Mouse (Mus musculus): Measurements from ENCODE around the gene Tenm3. TPM values are rescaled to one million over a fixed set of nuclear protein-coding genes. Genes with fewer than 3 reads are reported as not detected.
A peak's percentile ranks its signal among the peaks of the same experiment; 100 is the strongest.

Tenm3 gene
- polyA plus RNA-seq, 1 experiment from 2014 or later = 48.6 TPM

DNA sequence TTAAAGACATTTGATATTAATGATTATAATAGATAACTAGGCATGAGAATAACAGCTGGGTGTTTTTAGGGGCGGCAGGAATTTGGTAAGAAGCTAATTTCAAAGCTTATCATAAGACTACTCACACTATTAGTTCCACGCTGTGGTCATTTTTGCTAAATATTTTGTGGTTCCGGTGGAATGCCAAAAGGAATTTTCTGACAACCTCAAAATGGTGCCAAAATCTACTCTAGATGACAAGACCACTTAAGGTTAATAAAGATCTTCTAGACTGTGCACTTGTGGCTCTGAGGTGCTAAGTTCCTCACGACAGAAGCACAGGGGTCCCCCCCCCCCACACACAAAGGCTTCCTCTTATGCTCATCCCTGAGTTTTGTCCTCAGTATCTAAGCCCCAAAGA, 21.5 kb downstream of the Tenm3 start:
- no peaks in the 10 kb centered on the region for H3K9me3 ChIP-seq (ENCODE audit: control insufficient read depth, low read length)
- ATAC-seq (ENCODE audit: low read depth) (no peak), DNase-seq (ENCODE audit: low spot score) (no peak)
- 0 out of 2 replicates have a peak, but pooled peaks cover 4% of the 10 kb centered on the region for H3K4me1 ChIP-seq (ENCODE audit: control insufficient read depth, insufficient read depth, low read length)
- H3K4me2 ChIP-seq (ENCODE audit: low read depth, low read length) = no peak overlapping the region
- 61% methylated on average over 4 of the region's 4 CpGs for WGBS
- no peak overlapping the region for H3K4me3 ChIP-seq (ENCODE audit: low read depth, low read length)
- no peak overlapping the region for H3K9ac ChIP-seq (ENCODE audit: low read depth, low read length)
- no peaks in the 10 kb centered on the region for H3K27me3 ChIP-seq (replicated peaks; ENCODE audit: control insufficient read depth, insufficient read depth, low read length)
- no peak overlapping the region for H3K27ac ChIP-seq (replicated peaks; ENCODE audit: low read depth, low read length)
- no peaks in the 10 kb centered on the region for H3K36me3 ChIP-seq (ENCODE audit: control insufficient read depth, insufficient read depth, low read length)

DNA sequence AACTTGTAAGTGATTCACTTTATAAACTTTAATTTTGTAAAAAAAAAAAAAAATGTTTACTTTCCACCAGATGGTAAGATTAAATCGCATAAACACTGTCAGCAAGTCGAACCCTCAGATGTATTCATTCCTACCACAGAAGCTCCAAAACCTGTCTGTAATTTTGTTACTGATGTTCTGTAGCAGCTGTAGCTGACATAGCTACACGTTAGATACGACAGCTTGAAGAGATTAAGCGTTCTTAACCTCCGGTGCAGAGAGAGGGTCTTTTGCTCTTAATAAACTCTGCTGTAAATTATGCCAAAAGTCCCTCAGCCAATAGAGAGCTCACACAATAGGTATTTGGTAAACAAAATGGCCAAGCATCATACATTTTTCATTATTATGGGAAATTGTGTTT, 23.8 kb downstream of the Tenm3 start:
- Histone ChIP-seq H3K36me3 (ENCODE audit: control insufficient read depth, insufficient read depth, low read length) (no peaks in the 10 kb centered on the region), H3K27me3 (replicated peaks; ENCODE audit: control insufficient read depth, insufficient read depth, low read length) (no peaks in the 10 kb centered on the region), H3K27ac (replicated peaks; ENCODE audit: low read depth, low read length) (no peak overlapping the region), H3K4me1 (ENCODE audit: control insufficient read depth, insufficient read depth, low read length) (0 out of 2 replicates have a peak, but pooled peaks cover 4% of the 10 kb centered on the region), H3K4me3 (ENCODE audit: low read depth, low read length) (no peak overlapping the region), H3K9ac (ENCODE audit: low read depth, low read length) (no peak overlapping the region), H3K4me2 (ENCODE audit: low read depth, low read length) (peak overlapping the region; percentile 25; the same call in 1 of the 2 replicates), H3K9me3 (ENCODE audit: control insufficient read depth, low read length) (no peaks in the 10 kb centered on the region)
- no peak for ATAC-seq (ENCODE audit: low read depth)
- 15% methylated on average over 6 of the region's 6 CpGs for WGBS
- DNase-seq (ENCODE audit: low spot score) = peak; percentile 70

DNA sequence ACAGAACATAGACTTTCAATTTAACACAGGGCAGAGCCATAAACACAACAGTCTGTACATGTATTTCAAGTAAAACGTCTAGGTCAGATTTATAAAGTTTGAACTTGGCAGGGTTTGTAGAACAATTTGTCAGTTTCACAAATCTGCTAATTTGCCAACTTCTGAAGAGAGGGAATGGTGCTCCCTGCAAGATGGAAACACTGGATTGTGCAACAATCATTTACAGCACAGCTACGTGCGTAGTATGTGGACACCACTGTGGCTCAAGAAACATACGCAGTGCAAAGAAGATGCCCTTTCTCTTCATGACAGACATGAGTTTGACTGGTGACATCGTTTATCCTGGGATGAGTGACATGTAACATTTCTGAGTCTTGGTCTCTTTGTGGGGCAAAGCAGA, 24.4 kb downstream of the Tenm3 start:
- ATAC-seq (ENCODE audit: low read depth) = no peak
- peak overlapping the region; percentile 25 for H3K4me2 ChIP-seq (ENCODE audit: low read depth, low read length)
- no peaks in the 10 kb centered on the region for H3K36me3 ChIP-seq (ENCODE audit: control insufficient read depth, insufficient read depth, low read length)
- WGBS = 35% methylated on average over 5 of the region's 5 CpGs
- H3K4me3 ChIP-seq (ENCODE audit: low read depth, low read length) = no peak overlapping the region
- no peaks in the 10 kb centered on the region for H3K27me3 ChIP-seq (replicated peaks; ENCODE audit: control insufficient read depth, insufficient read depth, low read length)
- no peak overlapping the region for H3K27ac ChIP-seq (replicated peaks; ENCODE audit: low read depth, low read length)
- H3K4me1 ChIP-seq (ENCODE audit: control insufficient read depth, insufficient read depth, low read length) = 0 out of 2 replicates have a peak, but pooled peaks cover 4% of the 10 kb centered on the region
- no peak for DNase-seq (ENCODE audit: low spot score)
- H3K9me3 ChIP-seq (ENCODE audit: control insufficient read depth, low read length) = no peaks in the 10 kb centered on the region
- no peak overlapping the region for H3K9ac ChIP-seq (ENCODE audit: low read depth, low read length)

DNA sequence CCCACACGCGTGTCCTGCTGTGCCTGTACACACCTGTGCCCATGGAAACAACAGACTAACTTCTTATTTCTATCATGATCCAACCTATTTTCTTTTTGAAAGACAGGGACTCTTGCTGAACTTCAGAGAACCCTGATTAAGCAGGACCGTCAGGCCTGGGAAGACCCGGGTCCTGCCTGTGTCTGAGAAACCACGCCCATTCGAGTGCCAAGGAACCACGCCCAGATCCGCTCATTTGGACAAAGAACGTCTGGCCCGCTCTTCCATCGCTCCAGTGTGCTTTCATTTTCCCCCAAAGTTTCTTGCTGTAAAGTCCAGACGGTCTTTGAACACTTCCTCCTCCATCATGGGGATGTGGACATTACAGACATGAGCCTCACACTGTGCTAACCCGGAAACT, 26.8 kb downstream of the Tenm3 start:
- Histone ChIP-seq H3K9ac (ENCODE audit: low read depth, low read length) (no peak overlapping the region), H3K27ac (replicated peaks; ENCODE audit: low read depth, low read length) (no peak overlapping the region), H3K4me2 (ENCODE audit: low read depth, low read length) (no peak overlapping the region), H3K27me3 (replicated peaks; ENCODE audit: control insufficient read depth, insufficient read depth, low read length) (no peaks in the 10 kb centered on the region), H3K36me3 (ENCODE audit: control insufficient read depth, insufficient read depth, low read length) (no peaks in the 10 kb centered on the region), H3K9me3 (ENCODE audit: control insufficient read depth, low read length) (no peaks in the 10 kb centered on the region), H3K4me3 (ENCODE audit: low read depth, low read length) (no peak overlapping the region), H3K4me1 (ENCODE audit: control insufficient read depth, insufficient read depth, low read length) (0 out of 2 replicates have a peak, but pooled peaks cover 4% of the 10 kb centered on the region)
- DNase-seq (ENCODE audit: low spot score) (no peak), ATAC-seq (ENCODE audit: low read depth) (no peak)
- 62% methylated on average over 13 of the region's 13 CpGs for WGBS

DNA sequence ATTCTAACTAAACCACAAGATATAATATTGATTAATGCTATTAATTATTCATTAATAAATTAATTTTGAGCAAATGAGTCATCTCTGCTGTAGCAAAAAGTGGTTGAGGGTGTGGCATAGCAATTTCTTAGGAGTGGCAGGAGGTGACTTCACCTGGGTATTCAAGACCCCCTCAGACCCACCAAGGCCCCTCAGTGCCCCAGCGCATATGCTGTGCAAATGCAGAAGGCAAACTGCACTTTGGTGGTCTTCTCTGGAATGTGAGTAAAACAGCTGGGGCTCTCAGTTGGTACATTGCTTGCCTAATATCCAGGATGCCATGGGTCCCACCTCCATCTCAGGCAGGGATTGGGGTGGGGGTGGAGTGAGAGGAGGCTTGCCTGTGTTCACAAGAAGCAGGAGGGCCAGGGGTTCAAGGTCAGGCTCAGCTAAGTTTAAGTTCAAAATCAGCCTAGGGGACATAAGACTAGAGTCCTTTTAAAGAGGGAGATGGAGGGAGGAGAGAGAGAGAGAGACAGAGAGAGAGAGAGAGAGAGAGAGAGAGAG, 31.5 kb downstream of the Tenm3 start:
- 91% methylated on average over 1 of the region's 1 CpGs for WGBS
- H3K27ac ChIP-seq (replicated peaks; ENCODE audit: low read depth, low read length) = no peak overlapping the region
- H3K36me3 ChIP-seq (ENCODE audit: control insufficient read depth, insufficient read depth, low read length) = no peaks in the 10 kb centered on the region
- no peaks in the 10 kb centered on the region for H3K4me1 ChIP-seq (ENCODE audit: control insufficient read depth, insufficient read depth, low read length)
- DNase-seq (ENCODE audit: low spot score) (no peak), ATAC-seq (ENCODE audit: low read depth) (no peak)
- no peak overlapping the region for H3K4me3 ChIP-seq (ENCODE audit: low read depth, low read length)
- H3K9me3 ChIP-seq (ENCODE audit: control insufficient read depth, low read length) = no peaks in the 10 kb centered on the region
- H3K4me2 ChIP-seq (ENCODE audit: low read depth, low read length) = no peak overlapping the region
- no peak overlapping the region for H3K9ac ChIP-seq (ENCODE audit: low read depth, low read length)
- no peaks in the 10 kb centered on the region for H3K27me3 ChIP-seq (replicated peaks; ENCODE audit: control insufficient read depth, insufficient read depth, low read length)

DNA sequence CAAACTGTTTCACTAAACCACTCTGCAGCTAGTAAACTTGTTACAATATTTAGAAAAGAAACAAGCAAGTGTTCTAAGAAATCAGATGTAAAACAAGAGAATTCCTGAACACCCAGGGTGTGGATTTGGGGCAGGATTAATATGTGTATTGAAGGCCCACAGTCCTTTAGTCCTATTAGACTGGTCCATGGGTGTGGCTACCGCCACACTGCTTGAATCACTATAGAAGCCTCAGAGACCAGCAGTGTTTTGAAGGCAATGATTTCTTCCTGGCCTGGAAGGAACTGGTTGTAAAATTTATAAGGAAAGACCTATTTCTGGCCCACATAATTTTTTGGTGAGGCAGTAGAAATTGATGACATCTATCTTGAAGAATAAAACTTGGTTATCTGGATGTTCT, 33.1 kb downstream of the Tenm3 start:
- no peaks in the 10 kb centered on the region for H3K36me3 ChIP-seq (ENCODE audit: control insufficient read depth, insufficient read depth, low read length)
- no peak overlapping the region for H3K4me3 ChIP-seq (ENCODE audit: low read depth, low read length)
- no peaks in the 10 kb centered on the region for H3K4me1 ChIP-seq (ENCODE audit: control insufficient read depth, insufficient read depth, low read length)
- H3K9me3 ChIP-seq (ENCODE audit: control insufficient read depth, low read length) = no peaks in the 10 kb centered on the region
- no peak overlapping the region for H3K4me2 ChIP-seq (ENCODE audit: low read depth, low read length)
- no peaks in the 10 kb centered on the region for H3K27me3 ChIP-seq (replicated peaks; ENCODE audit: control insufficient read depth, insufficient read depth, low read length)
- 83% methylated on average over 1 of the region's 1 CpGs for WGBS
- DNase-seq (ENCODE audit: low spot score) = no peak
- H3K9ac ChIP-seq (ENCODE audit: low read depth, low read length) = no peak overlapping the region
- ATAC-seq (ENCODE audit: low read depth) = no peak
- H3K27ac ChIP-seq (replicated peaks; ENCODE audit: low read depth, low read length) = no peak overlapping the region

DNA sequence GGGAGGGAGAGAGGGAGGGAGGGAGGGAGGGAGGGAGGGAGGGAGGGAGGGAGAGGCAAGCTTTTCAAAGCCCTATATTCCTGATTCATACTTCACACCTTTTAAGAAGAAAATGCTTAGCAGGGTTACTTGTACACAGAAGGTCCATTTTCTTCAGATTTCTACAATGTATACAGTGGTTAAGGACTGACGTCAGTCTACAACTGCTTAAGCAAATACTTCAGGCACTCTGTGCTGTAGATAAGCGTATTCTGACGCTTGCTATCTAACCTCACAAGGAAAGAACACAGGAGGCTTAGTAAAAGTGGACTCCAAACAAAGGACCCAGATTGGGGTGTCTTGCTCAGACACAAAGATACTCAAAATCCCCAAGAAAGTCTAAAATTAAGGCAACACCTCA, 34.6 kb downstream of the Tenm3 start:
- H3K9ac ChIP-seq (ENCODE audit: low read depth, low read length) = no peak overlapping the region
- ATAC-seq (ENCODE audit: low read depth) = no peak
- no peaks in the 10 kb centered on the region for H3K9me3 ChIP-seq (ENCODE audit: control insufficient read depth, low read length)
- H3K4me2 ChIP-seq (ENCODE audit: low read depth, low read length) = no peak overlapping the region
- 79% methylated on average over 3 of the region's 3 CpGs for WGBS
- no peak overlapping the region for H3K4me3 ChIP-seq (ENCODE audit: low read depth, low read length)
- H3K27me3 ChIP-seq (replicated peaks; ENCODE audit: control insufficient read depth, insufficient read depth, low read length) = no peaks in the 10 kb centered on the region
- no peak for DNase-seq (ENCODE audit: low spot score)
- H3K27ac ChIP-seq (replicated peaks; ENCODE audit: low read depth, low read length) = no peak overlapping the region
- no peaks in the 10 kb centered on the region for H3K36me3 ChIP-seq (ENCODE audit: control insufficient read depth, insufficient read depth, low read length)
- no peaks in the 10 kb centered on the region for H3K4me1 ChIP-seq (ENCODE audit: control insufficient read depth, insufficient read depth, low read length)

DNA sequence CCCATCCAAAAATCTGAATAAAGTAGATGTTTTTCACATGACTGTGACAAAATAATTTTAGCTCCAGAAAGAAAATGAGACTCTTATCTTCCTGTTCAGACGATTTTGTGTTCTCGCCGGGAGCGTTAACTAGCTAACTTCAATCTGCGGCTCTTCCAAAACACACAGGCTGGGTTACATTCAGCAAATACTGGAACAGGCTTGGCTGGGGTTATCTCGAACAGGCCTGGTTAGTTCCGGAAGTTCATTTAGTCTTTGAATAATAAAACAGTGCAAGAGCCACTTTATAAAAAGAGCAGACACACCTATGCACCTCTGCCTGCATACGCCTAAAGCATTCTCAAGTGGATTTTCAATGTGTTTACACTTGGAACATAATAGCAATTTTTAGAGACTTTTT, 40.7 kb downstream of the Tenm3 start:
- ATAC-seq (ENCODE audit: low read depth) (no peak), DNase-seq (ENCODE audit: low spot score) (no peak)
- Histone ChIP-seq H3K27me3 (replicated peaks; ENCODE audit: control insufficient read depth, insufficient read depth, low read length) (no peaks in the 10 kb centered on the region), H3K4me1 (ENCODE audit: control insufficient read depth, insufficient read depth, low read length) (peaks cover 25% of the 10 kb centered on the region), H3K9me3 (ENCODE audit: control insufficient read depth, low read length) (no peaks in the 10 kb centered on the region), H3K36me3 (ENCODE audit: control insufficient read depth, insufficient read depth, low read length) (no peaks in the 10 kb centered on the region), H3K9ac (ENCODE audit: low read depth, low read length) (no peak overlapping the region), H3K27ac (replicated peaks; ENCODE audit: low read depth, low read length) (no peak overlapping the region), H3K4me3 (ENCODE audit: low read depth, low read length) (no peak overlapping the region), H3K4me2 (ENCODE audit: low read depth, low read length) (no peak overlapping the region)
- 74% methylated on average over 8 of the region's 8 CpGs for WGBS

DNA sequence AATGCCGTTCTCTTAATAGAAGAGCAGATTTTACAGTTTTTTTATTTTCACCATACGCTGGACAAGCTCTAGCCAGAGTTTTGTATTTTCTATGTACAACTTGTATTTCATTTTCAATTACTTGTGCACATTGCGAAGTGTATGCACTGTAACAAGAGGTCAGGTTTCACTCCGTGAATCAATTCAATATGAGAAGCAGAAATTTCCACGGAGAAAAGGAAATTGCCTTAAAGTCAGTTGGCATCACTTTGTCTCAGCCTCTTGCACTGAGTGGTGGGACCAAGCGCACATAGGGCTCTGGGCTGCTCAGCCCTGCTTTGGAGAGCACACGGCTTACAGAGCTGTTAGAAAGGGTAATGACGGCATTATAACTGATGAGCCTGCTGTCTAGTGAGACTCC, 41.5 kb downstream of the Tenm3 start:
- Histone ChIP-seq H3K4me2 (ENCODE audit: low read depth, low read length) (no peak overlapping the region), H3K4me1 (ENCODE audit: control insufficient read depth, insufficient read depth, low read length) (peaks cover 33% of the 10 kb centered on the region), H3K4me3 (ENCODE audit: low read depth, low read length) (no peak overlapping the region), H3K27me3 (replicated peaks; ENCODE audit: control insufficient read depth, insufficient read depth, low read length) (no peaks in the 10 kb centered on the region), H3K27ac (replicated peaks; ENCODE audit: low read depth, low read length) (0 out of 2 replicates have a peak overlapping the region, but pooled peaks have one; percentile 1), H3K9me3 (ENCODE audit: control insufficient read depth, low read length) (no peaks in the 10 kb centered on the region), H3K36me3 (ENCODE audit: control insufficient read depth, insufficient read depth, low read length) (no peaks in the 10 kb centered on the region), H3K9ac (ENCODE audit: low read depth, low read length) (no peak overlapping the region)
- 37% methylated on average over 8 of the region's 8 CpGs for WGBS
- peak; percentile 57 for DNase-seq (ENCODE audit: low spot score)
- peak; percentile 35; the same call in 1 of the 2 replicates for ATAC-seq (ENCODE audit: low read depth)
